Mouse (Mus musculus): ENCODE data around the gene Rfc1. TPM values are rescaled to one million over a fixed set of nuclear protein-coding genes. Genes with fewer than 3 reads are reported as not detected.

Gene Rfc1
- polyA plus RNA-seq, 1 experiment from 2014 or later = 34.8 TPM

DNA sequence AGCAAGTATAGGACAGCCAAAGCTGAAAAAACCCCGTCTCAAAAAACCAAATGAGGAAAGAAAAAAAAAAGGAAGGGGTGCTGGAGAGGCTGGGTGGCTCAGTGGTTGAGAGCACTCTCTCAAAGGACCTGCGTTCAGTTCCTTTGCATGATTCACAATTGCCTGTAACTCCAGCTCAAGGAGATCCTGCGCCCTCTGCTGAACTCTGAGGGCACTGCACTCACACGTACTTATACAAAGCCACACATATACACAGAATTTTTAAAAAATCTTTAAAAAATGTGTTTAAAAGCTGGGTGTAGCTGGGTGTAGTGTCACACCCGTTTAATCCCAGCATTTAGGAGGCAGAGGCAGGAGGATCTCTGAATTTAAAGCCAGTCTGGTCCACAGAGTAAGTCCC, 19.5 kb upstream of the Rfc1 start:
- DNase-seq (ENCODE audit: low spot score) (no peak), ATAC-seq (no peak)
- H3K4me3 ChIP-seq (ENCODE audit: low read depth, low read length) = no peak overlapping the region
- peak; percentile 33 for TF ChIP-seq CTCF (IDR thresholded peaks at IDR 0.05)
- TF ChIP-seq EP300 (IDR thresholded peaks at IDR 0.05) = no peak
- no peak overlapping the region for H3K9ac ChIP-seq (replicated peaks; ENCODE audit: low read depth)
- no peaks in the 10 kb centered on the region for H3K36me3 ChIP-seq (ENCODE audit: insufficient read depth, low read length)
- no peak overlapping the region for H3K27ac ChIP-seq (ENCODE audit: low read length)
- 76% methylated on average over 5 of the region's 5 CpGs for WGBS
- no peaks in the 10 kb centered on the region for H3K4me1 ChIP-seq (ENCODE audit: insufficient read depth, low read depth, low read length)
- H3K9me3 ChIP-seq (ENCODE audit: low read length) = no peaks in the 10 kb centered on the region
- H3K4me2 ChIP-seq (replicated peaks; ENCODE audit: low read depth, low read length) = no peak overlapping the region
- H3K27me3 ChIP-seq (replicated peaks; ENCODE audit: insufficient read depth, low read length) = no peaks in the 10 kb centered on the region

DNA sequence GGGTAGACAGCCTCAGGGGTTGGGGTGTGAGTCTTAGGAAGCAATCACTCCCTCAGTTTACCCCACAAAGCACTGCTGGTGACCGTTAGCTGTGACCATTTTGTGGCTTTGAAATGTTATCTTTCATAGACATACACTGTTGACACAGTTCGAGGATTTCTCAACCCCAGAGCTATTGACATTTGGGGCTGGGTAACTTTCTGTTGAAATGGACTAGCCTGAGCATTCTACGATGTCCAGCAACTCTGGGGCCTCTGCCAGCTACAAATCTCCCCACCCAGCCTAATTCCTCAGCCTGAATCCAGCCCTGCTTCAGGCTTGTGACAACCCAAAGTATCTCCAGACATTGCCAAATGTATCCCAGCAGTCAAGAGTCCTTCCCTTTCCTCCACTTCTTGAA, 18.6 kb upstream of the Rfc1 start:
- H3K27ac ChIP-seq (ENCODE audit: low read length) = no peak overlapping the region
- no peak for TF ChIP-seq CTCF (IDR thresholded peaks at IDR 0.05)
- TF ChIP-seq EP300 (IDR thresholded peaks at IDR 0.05) = no peak
- no peak for ATAC-seq
- H3K4me1 ChIP-seq (ENCODE audit: insufficient read depth, low read depth, low read length) = no peaks in the 10 kb centered on the region
- H3K9me3 ChIP-seq (ENCODE audit: low read length) = no peaks in the 10 kb centered on the region
- 53% methylated on average over 3 of the region's 3 CpGs for WGBS
- H3K27me3 ChIP-seq (replicated peaks; ENCODE audit: insufficient read depth, low read length) = no peaks in the 10 kb centered on the region
- no peak overlapping the region for H3K4me2 ChIP-seq (replicated peaks; ENCODE audit: low read depth, low read length)
- peak; percentile 8 for DNase-seq (ENCODE audit: low spot score)
- no peak overlapping the region for H3K4me3 ChIP-seq (ENCODE audit: low read depth, low read length)
- no peak overlapping the region for H3K9ac ChIP-seq (replicated peaks; ENCODE audit: low read depth)
- H3K36me3 ChIP-seq (ENCODE audit: insufficient read depth, low read length) = no peaks in the 10 kb centered on the region

DNA sequence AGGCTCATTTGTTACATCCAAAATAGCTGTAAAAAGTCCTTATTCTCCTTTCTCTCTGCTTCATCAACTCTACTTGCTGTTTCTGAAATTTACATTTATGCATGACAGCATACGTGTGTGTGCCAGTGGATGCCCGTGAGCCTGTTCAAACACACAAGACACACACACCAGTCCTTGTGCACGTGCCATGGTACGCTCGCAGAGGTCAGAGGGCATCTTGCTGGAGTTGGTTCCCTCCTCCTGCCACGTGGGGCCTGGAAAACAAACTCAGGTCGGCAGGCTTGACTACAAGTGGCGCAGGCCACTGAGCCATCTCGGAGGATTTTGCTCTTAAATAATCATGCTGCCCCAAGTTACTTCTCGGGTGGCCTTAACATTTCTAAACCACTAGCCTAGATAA, 15.0 kb upstream of the Rfc1 start:
- TF ChIP-seq CTCF (IDR thresholded peaks at IDR 0.05) (no peak), EP300 (IDR thresholded peaks at IDR 0.05) (no peak)
- Histone ChIP-seq H3K4me3 (ENCODE audit: low read depth, low read length) (no peak overlapping the region), H3K4me2 (replicated peaks; ENCODE audit: low read depth, low read length) (no peak overlapping the region), H3K27me3 (replicated peaks; ENCODE audit: insufficient read depth, low read length) (no peaks in the 10 kb centered on the region), H3K27ac (ENCODE audit: low read length) (no peak overlapping the region), H3K9me3 (ENCODE audit: low read length) (no peaks in the 10 kb centered on the region), H3K4me1 (ENCODE audit: insufficient read depth, low read depth, low read length) (no peaks in the 10 kb centered on the region), H3K36me3 (ENCODE audit: insufficient read depth, low read length) (no peaks in the 10 kb centered on the region), H3K9ac (replicated peaks; ENCODE audit: low read depth) (no peak overlapping the region)
- WGBS = 55% methylated on average over 10 of the region's 10 CpGs
- ATAC-seq (no peak), DNase-seq (ENCODE audit: low spot score) (no peak)

DNA sequence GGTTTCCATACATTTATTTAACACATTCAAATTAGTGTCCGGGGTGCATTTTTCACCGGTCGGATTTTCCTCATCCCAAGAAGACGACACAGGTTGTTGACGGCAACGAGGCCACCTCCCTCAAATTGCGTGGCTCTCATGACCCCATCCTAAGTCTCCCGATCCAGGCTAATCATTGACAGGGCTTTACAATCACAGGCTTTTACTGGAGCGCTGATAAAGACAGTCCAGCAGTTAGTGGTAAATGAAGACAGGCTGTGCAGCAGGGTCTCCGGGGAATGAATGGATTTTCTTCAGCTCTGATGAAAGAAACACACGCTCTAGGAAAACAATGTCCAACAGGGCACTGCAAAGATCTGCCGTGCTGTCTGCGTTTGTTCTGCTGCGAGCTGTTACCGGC, 12.7 kb upstream of the Rfc1 start, which contains the start of gene Klb:
Gene Klb (plus strand): TSS at position 147 of the 400 bp plus-strand sequence.
- Histone ChIP-seq H3K9ac (replicated peaks; ENCODE audit: low read depth) (no peak within 1 kb of the TSS), H3K4me2 (replicated peaks; ENCODE audit: low read depth, low read length) (peak within 1 kb of the TSS; percentile 36), H3K27ac (ENCODE audit: low read length) (no peak within 1 kb of the TSS), H3K4me3 (ENCODE audit: low read depth, low read length) (no peak within 1 kb of the TSS), H3K9me3 (ENCODE audit: low read length) (no peaks in the 10 kb centered on the region), H3K4me1 (ENCODE audit: insufficient read depth, low read depth, low read length) (no peaks in the 10 kb centered on the region), H3K36me3 (ENCODE audit: insufficient read depth, low read length) (no peaks in the 10 kb centered on the region), H3K27me3 (replicated peaks; ENCODE audit: insufficient read depth, low read length) (no peaks in the 10 kb centered on the region)
- 42% methylated on average over 15 of the region's 15 CpGs for WGBS
- no peak for ATAC-seq
- no peak for TF ChIP-seq CTCF (IDR thresholded peaks at IDR 0.05)
- no peak for TF ChIP-seq EP300 (IDR thresholded peaks at IDR 0.05)
- DNase-seq (ENCODE audit: low spot score) = no peak

DNA sequence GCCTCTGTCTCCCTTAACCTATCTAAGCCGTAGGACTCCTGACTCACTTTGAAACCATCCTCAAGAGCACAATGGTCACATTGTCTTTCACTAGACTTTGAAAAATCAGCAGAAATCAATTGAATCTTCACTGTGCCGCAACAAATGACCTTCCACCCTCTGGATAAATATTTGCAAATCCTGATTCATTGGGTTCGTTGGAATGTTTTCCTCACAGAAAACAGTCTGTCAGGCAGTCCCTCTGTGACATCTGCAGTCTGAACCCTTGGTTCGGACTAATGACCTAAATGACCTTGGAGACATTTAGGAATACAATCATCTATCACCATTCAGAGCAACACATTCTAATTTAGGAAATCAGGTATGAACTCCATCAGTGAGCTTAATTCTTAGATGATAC, 4.7 kb upstream of the Rfc1 start:
- TF ChIP-seq EP300 (IDR thresholded peaks at IDR 0.05) = no peak
- TF ChIP-seq CTCF (IDR thresholded peaks at IDR 0.05) = no peak
- Histone ChIP-seq H3K27me3 (replicated peaks; ENCODE audit: insufficient read depth, low read length) (no peaks in the 10 kb centered on the region), H3K9me3 (ENCODE audit: low read length) (no peaks in the 10 kb centered on the region), H3K4me2 (replicated peaks; ENCODE audit: low read depth, low read length) (no peak overlapping the region), H3K4me1 (ENCODE audit: insufficient read depth, low read depth, low read length) (no peaks in the 10 kb centered on the region), H3K36me3 (ENCODE audit: insufficient read depth, low read length) (no peaks in the 10 kb centered on the region), H3K27ac (ENCODE audit: low read length) (no peak overlapping the region), H3K4me3 (ENCODE audit: low read depth, low read length) (no peak overlapping the region), H3K9ac (replicated peaks; ENCODE audit: low read depth) (no peak overlapping the region)
- no peak for DNase-seq (ENCODE audit: low spot score)
- no peak for ATAC-seq
- WGBS = 31% methylated on average over 4 of the region's 4 CpGs

DNA sequence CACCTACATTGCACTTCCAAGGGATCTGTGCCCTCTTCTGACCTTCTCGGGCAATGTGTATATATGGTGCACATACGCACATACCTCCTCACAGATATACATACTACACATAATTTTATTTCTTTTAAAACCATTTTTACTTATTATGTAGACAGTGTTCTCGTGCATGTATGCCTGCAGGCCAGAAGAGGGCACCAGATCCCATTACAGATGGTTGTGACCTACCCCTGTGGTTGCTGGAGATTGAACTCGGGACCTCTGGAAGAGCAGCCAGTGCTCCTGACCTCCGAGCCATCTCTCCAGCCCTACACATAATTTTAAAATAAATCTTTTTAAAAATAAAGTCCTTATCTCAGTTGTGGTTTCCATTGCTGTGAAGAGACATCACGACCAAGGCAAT, 2.9 kb upstream of the Rfc1 start:
- TF ChIP-seq EP300 (IDR thresholded peaks at IDR 0.05) (no peak), CTCF (IDR thresholded peaks at IDR 0.05) (peak; percentile 40)
- no peak overlapping the region for H3K9ac ChIP-seq (replicated peaks; ENCODE audit: low read depth)
- H3K9me3 ChIP-seq (ENCODE audit: low read length) = no peaks in the 10 kb centered on the region
- no peaks in the 10 kb centered on the region for H3K4me1 ChIP-seq (ENCODE audit: insufficient read depth, low read depth, low read length)
- WGBS = 77% methylated on average over 6 of the region's 6 CpGs
- no peak overlapping the region for H3K27ac ChIP-seq (ENCODE audit: low read length)
- ATAC-seq (no peak), DNase-seq (ENCODE audit: low spot score) (no peak)
- H3K4me3 ChIP-seq (ENCODE audit: low read depth, low read length) = no peak overlapping the region
- H3K4me2 ChIP-seq (replicated peaks; ENCODE audit: low read depth, low read length) = no peak overlapping the region
- H3K36me3 ChIP-seq (ENCODE audit: insufficient read depth, low read length) = no peaks in the 10 kb centered on the region
- H3K27me3 ChIP-seq (replicated peaks; ENCODE audit: insufficient read depth, low read length) = no peaks in the 10 kb centered on the region

DNA sequence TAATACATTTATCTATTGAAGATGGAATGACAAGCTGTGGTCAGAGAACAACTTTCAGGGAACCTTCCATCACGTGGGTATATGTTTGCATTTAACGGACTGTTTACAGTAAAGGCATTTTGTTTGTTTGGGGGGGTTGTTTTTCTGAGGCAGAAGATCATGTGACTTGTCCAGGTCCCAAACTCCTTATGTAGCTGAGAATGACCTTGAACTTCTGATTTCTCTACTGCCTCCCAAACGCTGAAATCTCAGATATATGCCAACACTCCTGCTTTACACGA, 545 bp upstream of the Rfc1 start:
- Histone ChIP-seq H3K9me3 (ENCODE audit: low read length) (no peaks in the 10 kb centered on the region), H3K4me1 (ENCODE audit: insufficient read depth, low read depth, low read length) (no peaks in the 10 kb centered on the region), H3K36me3 (ENCODE audit: insufficient read depth, low read length) (no peaks in the 10 kb centered on the region), H3K27me3 (replicated peaks; ENCODE audit: insufficient read depth, low read length) (no peaks in the 10 kb centered on the region), H3K4me2 (replicated peaks; ENCODE audit: low read depth, low read length) (peak overlapping the region; percentile 85; the same call in 1 of the 2 replicates), H3K9ac (replicated peaks; ENCODE audit: low read depth) (no peak overlapping the region), H3K27ac (ENCODE audit: low read length) (no peak overlapping the region), H3K4me3 (ENCODE audit: low read depth, low read length) (no peak overlapping the region)
- ATAC-seq = no peak
- TF ChIP-seq EP300 (IDR thresholded peaks at IDR 0.05) = no peak
- TF ChIP-seq CTCF (IDR thresholded peaks at IDR 0.05) = no peak
- DNase-seq (ENCODE audit: low spot score) = no peak
- WGBS = 21% methylated on average over 4 of the region's 4 CpGs
